Mouse (Mus musculus): ENCODE results near the gene Hc.
A peak's percentile ranks its signal among the peaks of the same experiment; 100 is the strongest.

The Hc gene

GRCm38 (mm10) chr2:35048851-35049250 is 12.4 kb downstream of the Hc start:
- DNase-seq, result no peak

GRCm38 (mm10) chr2:35044956-35045355 is 16.3 kb downstream of the Hc start:
- DNase-seq, result no peak

GRCm38 (mm10) chr2:35038580-35039375 is 22.5 kb downstream of the Hc start:
- no peak for DNase-seq

- no peak for DNase-seq
Measured at GRCm38 (mm10) chr2:35024646-35025154, 36.5 kb downstream of the Hc start.

DNA sequence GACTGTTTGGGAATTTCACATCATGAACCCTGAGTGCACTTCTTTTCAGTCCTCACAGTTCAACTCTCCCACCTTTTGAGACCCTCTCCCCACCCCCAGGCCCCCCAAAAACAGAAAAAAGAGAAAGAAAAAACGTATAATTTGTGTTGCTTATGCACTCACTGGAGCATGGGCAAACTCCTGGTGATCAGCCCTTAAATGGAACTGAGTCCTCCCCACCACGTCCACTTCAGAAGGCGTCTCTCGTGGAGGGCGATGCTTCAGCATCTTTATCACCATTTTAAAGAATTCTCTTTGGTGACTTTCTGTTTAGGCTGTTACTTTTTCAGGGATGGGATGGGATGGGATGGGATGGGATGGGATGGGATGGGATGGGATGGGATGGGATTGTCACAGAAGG is 39.4 kb downstream of the Hc start:
- no peak for DNase-seq

GRCm38 (mm10) chr2:35015861-35016260 is 45.4 kb downstream of the Hc start:
- no peak for DNase-seq

- no peak for DNase-seq
Measured at GRCm38 (mm10) chr2:35011649-35012048, 49.6 kb downstream of the Hc start.

- DNase-seq, result no peak
Measured at GRCm38 (mm10) chr2:34998956-34999355, 62.3 kb downstream of the Hc start.

- DNase-seq, result no peak
Measured at GRCm38 (mm10) chr2:34996506-34996905, 64.7 kb downstream of the Hc start.

GRCm38 (mm10) chr2:34993696-34994356 is 67.4 kb downstream of the Hc start:
- DNase-seq, result no peak

DNA sequence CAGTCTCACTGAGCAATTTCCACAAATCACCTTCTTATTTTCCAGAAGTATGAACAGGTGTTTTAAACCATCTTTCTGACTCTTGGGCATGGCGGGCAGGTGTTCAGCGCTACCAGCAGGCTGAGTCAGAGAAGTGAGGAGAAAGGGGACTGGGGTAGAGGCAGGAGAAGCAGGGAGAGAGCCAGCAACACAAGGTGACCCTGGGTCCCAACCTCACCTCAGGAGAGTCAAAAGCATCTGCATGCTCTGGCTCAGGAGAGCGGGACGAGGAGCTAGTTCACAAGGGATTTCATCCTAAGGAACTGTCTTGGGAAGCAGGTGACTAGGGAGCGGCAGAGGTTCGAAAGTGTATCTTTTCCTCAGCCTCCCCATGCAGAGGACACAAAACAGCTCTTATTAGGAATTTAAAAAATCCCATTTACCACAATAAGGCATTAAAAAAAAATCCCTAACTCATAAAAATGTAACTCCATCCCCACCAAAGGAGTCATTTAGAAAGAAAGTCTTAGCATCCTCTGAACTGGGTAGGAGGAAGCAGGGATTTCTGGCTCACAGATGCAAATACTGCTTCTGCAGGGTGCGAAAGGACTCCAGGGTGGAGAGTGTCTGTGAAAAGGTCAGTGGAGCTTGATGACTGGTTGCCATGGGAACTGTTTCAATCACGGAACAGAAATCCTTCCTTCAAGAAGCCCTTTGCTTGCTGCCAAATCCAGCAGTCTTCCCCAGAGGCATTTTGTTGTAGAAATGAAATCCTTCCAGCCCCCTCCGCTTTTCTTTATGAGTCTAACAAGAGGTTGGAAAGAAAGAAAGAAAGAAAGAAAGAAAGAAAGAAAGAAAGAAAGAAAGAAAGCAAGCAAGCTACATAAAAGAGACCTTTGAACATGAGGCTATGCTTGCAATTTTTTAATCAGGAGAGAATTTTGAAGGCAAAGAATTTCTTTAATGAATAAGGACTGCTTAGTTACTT is 68.2 kb downstream of the Hc start:
- DNase-seq, result peak in 1 of 2 experiments; percentile 17

GRCm38 (mm10) chr2:34991966-34992365 is 69.3 kb downstream of the Hc start:
- no peak for DNase-seq

DNA sequence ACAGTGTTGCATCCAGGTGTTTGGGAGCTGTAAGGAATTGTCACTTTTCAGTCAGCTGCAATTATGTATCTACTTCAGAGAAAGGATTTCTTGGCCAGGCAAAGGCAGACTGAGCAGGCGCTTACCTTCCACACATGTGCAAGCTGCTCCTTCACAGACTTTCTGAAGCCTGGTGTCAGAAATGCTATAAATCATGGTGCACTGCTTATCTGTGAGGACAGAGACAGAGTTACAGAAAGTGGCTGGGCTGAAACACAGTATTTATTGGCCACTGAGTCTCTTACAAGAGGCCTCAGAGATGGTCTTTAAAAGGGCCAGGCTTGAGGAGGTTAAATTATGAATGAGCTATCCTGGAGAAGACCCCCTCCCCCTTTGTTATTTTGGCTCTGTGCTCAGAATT is 71.5 kb downstream of the Hc start:
- DNase-seq, result no peak

GRCm38 (mm10) chr2:34987595-34987994 is 73.6 kb downstream of the Hc start:
- no peak for DNase-seq

- DNase-seq, result no peak
Measured at GRCm38 (mm10) chr2:34984885-34985284, 76.4 kb downstream of the Hc start.

- DNase-seq, result no peak
Measured at GRCm38 (mm10) chr2:34982906-34983698, 78.1 kb downstream of the Hc start.

- no peak for DNase-seq
Measured at GRCm38 (mm10) chr2:34982096-34982724, 79.0 kb downstream of the Hc start.

DNA sequence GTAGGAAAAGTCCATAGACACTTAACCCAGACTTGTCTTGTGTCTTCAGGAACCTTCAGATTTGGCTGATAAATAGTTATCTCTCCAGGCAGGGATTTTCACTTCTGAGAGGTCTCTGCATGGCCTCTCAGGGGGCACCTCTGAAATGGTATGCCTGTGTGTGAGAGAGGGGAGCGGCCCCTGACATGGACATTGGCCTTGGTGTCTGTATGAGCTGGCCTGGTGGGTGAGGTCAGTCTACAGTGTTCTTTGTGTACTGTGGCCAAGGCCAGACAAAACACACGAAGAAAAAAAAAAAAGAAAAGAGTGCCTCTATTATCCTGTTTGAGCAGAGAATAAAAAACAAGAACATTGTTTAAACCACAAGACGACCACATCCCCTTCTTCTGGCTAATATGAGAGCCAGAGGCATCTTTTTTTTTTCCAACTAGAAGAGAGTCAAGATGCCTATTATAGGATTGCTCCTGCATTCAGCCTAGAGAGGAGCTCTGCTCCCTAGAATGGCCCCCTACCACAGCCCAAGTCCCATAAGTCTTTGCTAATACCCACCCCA is 81.7 kb downstream of the Hc start:
- DNase-seq, result no peak

- no peak for DNase-seq
Measured at GRCm38 (mm10) chr2:34978226-34978625, 83.0 kb downstream of the Hc start.

GRCm38 (mm10) chr2:34976945-34977658 is 84.1 kb downstream of the Hc start:
- no peak for DNase-seq

DNA sequence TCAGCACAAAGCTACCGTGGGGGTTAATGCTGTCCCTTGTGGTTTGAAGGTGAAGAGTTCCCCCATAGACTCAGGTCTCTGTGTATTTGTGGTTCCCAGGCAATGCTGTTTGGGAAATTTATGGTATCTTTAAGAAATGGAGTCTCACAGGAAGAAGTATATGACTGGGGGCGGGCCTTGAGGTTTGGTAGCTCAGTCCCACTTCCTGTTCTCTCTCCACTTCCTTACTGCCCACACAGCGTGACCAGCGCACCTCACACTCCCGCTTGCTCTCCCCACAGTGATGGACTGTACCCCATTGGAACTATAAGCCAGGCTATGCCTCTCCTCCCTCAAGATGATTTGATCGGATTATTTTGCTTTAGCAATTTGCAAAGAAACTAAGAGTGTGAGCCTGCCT is 84.8 kb downstream of the Hc start:
- DNase-seq, result no peak
